Mouse (Mus musculus) bone marrow, adult 2 months (tissue): Measurements from ENCODE around the gene Atg13.

ENCODE experiments used
- CTCF ChIP-seq: fragments of 200-500 bp; IDR thresholded peaks from 2 replicates; pipeline ENCODE4 v1.5.1; 2011; ENCODE audit warnings: low read length, control low read depth; ENCODE audit not compliant: control insufficient read depth, insufficient read depth
- POLR2A ChIP-seq: fragments of 200-500 bp; IDR thresholded peaks from 2 replicates; pipeline ENCODE4 v1.6.1; 2011; ENCODE audit warnings: low read depth, mild to moderate bottlenecking, control low read depth, low read length, borderline replicate concordance; ENCODE audit not compliant: control insufficient read depth

DNA sequence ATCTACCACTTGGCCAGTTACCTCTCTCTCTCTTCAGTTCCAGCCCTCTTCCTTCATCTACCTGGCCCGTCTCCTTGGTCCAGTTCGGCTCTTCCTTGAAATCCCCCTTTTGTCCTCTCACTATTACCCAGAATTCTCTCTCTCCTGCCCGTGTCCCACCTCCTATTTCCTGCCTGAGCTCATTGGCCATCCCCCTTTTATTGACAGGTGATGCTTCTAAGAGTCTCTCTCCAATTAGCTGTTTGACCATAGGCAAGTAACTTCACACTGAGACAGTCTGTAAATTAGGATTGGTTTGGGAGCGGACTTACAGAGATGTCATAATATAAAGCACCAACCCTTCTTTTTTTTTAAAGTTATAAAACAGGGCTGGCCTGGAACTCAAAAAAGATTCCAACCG lies 34.3 kb upstream of the Atg13 start:
- TF ChIP-seq CTCF = no peak
- TF ChIP-seq POLR2A = no peak
